Mouse (Mus musculus) intestine, postnatal 0 days (tissue): ENCODE data around the gene Esm1. TPM values are rescaled to one million over a fixed set of nuclear protein-coding genes. Genes with fewer than 3 reads are reported as not detected.
"Not testable (repeated sequence)": the region's sequence is repeated elsewhere in the genome, so short reads cannot be mapped to it uniquely, and the experiment has no call there.

Experiments
- ATAC-seq: fragments of 200-750 bp; cut with Nextera tagmentation; 2 replicates; pipeline ENCODE4 v1.8.0; 2017; ENCODE audit warnings: mild to moderate bottlenecking, moderate TSS enrichment, moderate library complexity
- H3K27ac ChIP-seq: fragments of 300-500 bp; sonication (generic); 2 replicates; pipeline ENCODE4 v1.5.1; 2014; ENCODE audit warnings: mild to moderate bottlenecking, low read depth, low read length, moderate library complexity
- H3K27me3 ChIP-seq: fragments of 300-500 bp; sonication (generic); replicated peaks from 2 replicates; pipeline ENCODE4 v1.6.1; 2014; ENCODE audit warnings: low read length, mixed read lengths; ENCODE audit not compliant: control insufficient read depth, insufficient read depth
- H3K36me3 ChIP-seq: fragments of 300-500 bp; sonication (generic); 2 replicates; pipeline ENCODE4 v1.6.1; 2014; ENCODE audit warnings: mild to moderate bottlenecking, moderate library complexity; ENCODE audit not compliant: control insufficient read depth, insufficient read depth
- H3K4me1 ChIP-seq: fragments of 300-500 bp; sonication (generic); replicated peaks from 2 replicates; pipeline ENCODE4 v1.6.1; 2014; ENCODE audit warnings: antibody characterized with exemption, low read length, mixed read lengths; ENCODE audit not compliant: control insufficient read depth, insufficient read depth
- H3K4me2 ChIP-seq: fragments of 300-500 bp; sonication (generic); replicated peaks from 2 replicates; pipeline ENCODE4 v1.6.1; 2014; ENCODE audit warnings: low read depth, mild to moderate bottlenecking, moderate library complexity
- H3K4me3 ChIP-seq: fragments of 300-500 bp; sonication (generic); 2 replicates; pipeline ENCODE4 v1.5.1; 2014; ENCODE audit warnings: low read depth, low read length
- H3K9ac ChIP-seq: fragments of 300-500 bp; sonication (generic); 2 replicates; pipeline ENCODE4 v1.6.1; 2014; ENCODE audit warnings: mild to moderate bottlenecking, low read depth, low read length
- H3K9me3 ChIP-seq: fragments of 300-500 bp; sonication (generic); 2 replicates; pipeline ENCODE4 v1.6.1; 2016; ENCODE audit warnings: mixed run types; ENCODE audit not compliant: control insufficient read depth
- CTCF ChIP-seq: sonication (generic); IDR thresholded peaks from 2 replicates; pipeline ENCODE4 v1.5.1; 2016; ENCODE audit warnings: low read depth, mild to moderate bottlenecking, control low read depth, antibody characterized with exemption, moderate library complexity
- WGBS: fragments of 180-500 bp; shearing (Covaris S2); extraction: QIAGEN DNeasy Blood & Tissue Kit; methylation state at CpG from one replicate; pipeline ENCODE4 v1.1.7; 2014; 5-methylcytosine and 5-hydroxymethylcytosine counted together
- polyA plus RNA-seq: library from polyadenylated mRNA; unstranded; fragments of >200 nt; fragmentation: Nextera tagmentation; extraction: Ambion mirVana; gene quantifications from 2 replicates; pipeline ENCODE4 v1.2.1, GENCODE M21; 2015

Gene Esm1
- polyA plus RNA-seq, 1 experiment from 2014 or later = 3.4 TPM

DNA sequence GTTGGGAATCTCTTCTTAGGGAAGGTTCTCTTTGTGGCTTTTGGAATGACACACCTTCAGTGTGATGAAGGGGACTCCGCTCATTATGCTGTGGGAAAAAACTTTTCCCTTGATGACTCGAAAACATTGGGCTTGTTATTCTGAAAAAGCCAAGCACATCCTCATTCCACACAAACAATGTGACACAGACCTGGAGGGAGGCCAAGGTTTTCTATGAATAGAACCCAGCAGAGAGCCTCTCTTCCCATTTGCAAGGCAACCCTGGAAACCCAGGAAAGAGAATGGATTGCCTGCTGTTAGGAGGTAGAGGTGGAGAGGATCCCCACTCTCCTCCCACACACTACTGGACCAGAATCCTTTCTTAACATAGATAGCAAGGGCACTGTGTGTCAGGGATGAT, 14.6 kb downstream of the Esm1 start:
- Histone ChIP-seq H3K4me3 (no peak overlapping the region), H3K9ac (no peak overlapping the region), H3K27ac (no peak overlapping the region), H3K4me2 (peak overlapping the region; percentile 27; the same call in 1 of the 2 replicates), H3K4me1 (no peaks in the 10 kb centered on the region), H3K27me3 (no peaks in the 10 kb centered on the region), H3K9me3 (no peaks in the 10 kb centered on the region), H3K36me3 (no peaks in the 10 kb centered on the region)
- 32% methylated on average over 2 of the region's 2 CpGs for WGBS
- no peak for TF ChIP-seq CTCF
- no peak for ATAC-seq

GRCm38 (mm10) chr13:113225811-113226210, 16.4 kb downstream of the Esm1 start, which contains the start of gene Gzmk:
TSS of gene Gzmk (minus strand) at chr13:113225908.
- 42% methylated on average over 7 of the region's 7 CpGs for WGBS
- Histone ChIP-seq H3K27me3 (no peaks in the 10 kb centered on the region), H3K9ac (no peak within 1 kb of the TSS), H3K4me1 (no peaks in the 10 kb centered on the region), H3K4me2 (no peak within 1 kb of the TSS), H3K36me3 (no peaks in the 10 kb centered on the region), H3K4me3 (no peak within 1 kb of the TSS), H3K27ac (no peak within 1 kb of the TSS), H3K9me3 (no peaks in the 10 kb centered on the region)
- ATAC-seq = no peak
- TF ChIP-seq CTCF = no peak

GRCm38 (mm10) chr13:113227076-113227475, 17.6 kb downstream of the Esm1 start:
- no peak for ATAC-seq
- TF ChIP-seq CTCF = no peak
- 58% methylated on average over 4 of the region's 4 CpGs for WGBS

GRCm38 (mm10) chr13:113227666-113228463, 18.4 kb downstream of the Esm1 start:
- Histone ChIP-seq H3K9me3 (no peaks in the 10 kb centered on the region), H3K4me1 (no peaks in the 10 kb centered on the region), H3K4me3 (no peak overlapping the region), H3K27me3 (no peaks in the 10 kb centered on the region), H3K4me2 (no peak overlapping the region), H3K9ac (no peak overlapping the region), H3K27ac (no peak overlapping the region), H3K36me3 (no peaks in the 10 kb centered on the region)
- ATAC-seq = no peak
- TF ChIP-seq CTCF = peak; percentile 36; the same call in 1 of the 2 replicates
- 85% methylated on average over 17 of the region's 17 CpGs for WGBS

More at GRCm38 (mm10) chr13:113227076-113227475, 17.6 kb downstream of the Esm1 start:
- Histone ChIP-seq H3K4me1 (no peaks in the 10 kb centered on the region), H3K27me3 (no peaks in the 10 kb centered on the region), H3K4me2 (no peak overlapping the region), H3K4me3 (no peak overlapping the region), H3K9ac (no peak overlapping the region), H3K9me3 (no peaks in the 10 kb centered on the region), H3K27ac (no peak overlapping the region), H3K36me3 (no peaks in the 10 kb centered on the region)

- no peak overlapping the region for H3K4me3 ChIP-seq
- no peak overlapping the region for H3K9ac ChIP-seq
- no peaks in the 10 kb centered on the region for H3K27me3 ChIP-seq
- H3K4me2 ChIP-seq = no peak overlapping the region
- TF ChIP-seq CTCF = no peak
- WGBS = 62% methylated on average over 6 of the region's 6 CpGs
- no peaks in the 10 kb centered on the region for H3K9me3 ChIP-seq
- H3K36me3 ChIP-seq = no peaks in the 10 kb centered on the region
- no peak overlapping the region for H3K27ac ChIP-seq
- ATAC-seq = no peak
- no peaks in the 10 kb centered on the region for H3K4me1 ChIP-seq
Observed at GRCm38 (mm10) chr13:113242129-113242528, 32.7 kb downstream of the Esm1 start.

DNA sequence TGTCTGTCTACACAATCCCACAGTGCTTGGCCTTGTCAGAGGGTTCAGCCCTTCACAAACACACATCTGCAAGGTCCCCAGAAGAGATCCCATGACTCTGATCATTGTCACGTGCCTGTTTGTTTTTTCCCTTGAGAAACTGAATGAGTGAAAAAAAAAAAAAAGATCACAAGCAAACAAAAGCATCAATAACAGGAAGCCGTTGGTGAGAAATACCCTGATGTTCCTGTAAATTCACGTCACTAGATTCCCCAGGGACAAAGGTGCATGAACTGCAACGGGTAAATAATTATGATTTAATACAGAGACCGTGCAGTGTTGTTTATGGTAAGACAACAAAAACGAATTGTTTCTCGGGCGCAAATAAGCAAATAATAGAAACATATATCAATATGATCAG, 35.6 kb downstream of the Esm1 start:
- Histone ChIP-seq H3K9ac (no peak overlapping the region), H3K4me1 (no peaks in the 10 kb centered on the region), H3K27ac (no peak overlapping the region), H3K4me2 (no peak overlapping the region), H3K36me3 (no peaks in the 10 kb centered on the region), H3K27me3 (no peaks in the 10 kb centered on the region), H3K9me3 (no peaks in the 10 kb centered on the region), H3K4me3 (no peak overlapping the region)
- WGBS = 76% methylated on average over 8 of the region's 8 CpGs
- ATAC-seq = no peak
- no peak for TF ChIP-seq CTCF

DNA sequence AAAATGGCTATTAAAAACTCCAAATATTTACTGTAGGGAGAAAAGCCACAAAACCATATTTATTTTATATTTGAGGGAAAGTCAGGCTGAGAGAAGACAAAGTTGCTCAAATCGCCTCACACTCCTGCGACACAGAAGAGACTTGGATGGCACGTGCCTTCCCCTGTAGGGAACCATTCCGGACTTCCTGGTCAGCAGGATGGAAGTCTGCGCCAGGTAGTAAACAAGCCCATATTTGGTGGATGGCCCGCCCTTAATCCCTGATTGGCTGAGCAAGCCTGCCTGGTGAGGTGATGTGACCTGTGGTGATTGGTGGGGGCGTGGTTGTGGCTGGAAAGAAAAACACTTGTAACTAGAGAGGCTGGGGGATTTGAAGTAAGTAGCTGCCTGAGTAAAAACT, 43.1 kb downstream of the Esm1 start:
- not testable (repeated sequence) for H3K4me2 ChIP-seq, H3K9ac ChIP-seq, H3K27me3 ChIP-seq, ATAC-seq, H3K9me3 ChIP-seq, H3K36me3 ChIP-seq, H3K27ac ChIP-seq, H3K4me3 ChIP-seq, H3K4me1 ChIP-seq
- WGBS = 72% methylated on average over 7 of the region's 7 CpGs
